Mouse (Mus musculus) forebrain, embryonic 14.5 days (tissue): Measurements from ENCODE around the gene Otud7a. TPM values are rescaled to one million over a fixed set of nuclear protein-coding genes. Genes with fewer than 3 reads are reported as not detected.

ENCODE experiments used
- ATAC-seq: fragments of 200-750 bp; cut with Nextera tagmentation; 2 replicates; pipeline ENCODE4 v1.8.0; 2017; ENCODE audit warnings: mild to moderate bottlenecking, moderate library complexity
- DNase-seq: peaks from one replicate; pipeline ENCODE4 v3.0.0-alpha.2; 2015; ENCODE audit warnings: low spot score
- H3K27ac ChIP-seq: fragments of 300-500 bp; sonication (generic); 2 replicates; pipeline ENCODE4 v1.5.1; 2014; ENCODE audit warnings: low read depth, mild to moderate bottlenecking, control low read depth, low read length, moderate library complexity
- H3K27me3 ChIP-seq: fragments of 300-500 bp; sonication (generic); replicated peaks from 2 replicates; pipeline ENCODE4 v1.6.1; 2014; ENCODE audit warnings: low read length, control low read depth, mixed read lengths; ENCODE audit not compliant: control insufficient read depth, insufficient read depth
- H3K36me3 ChIP-seq: fragments of 300-500 bp; sonication (generic); 2 replicates; pipeline ENCODE4 v1.6.1; 2014; ENCODE audit warnings: low read length, control low read depth; ENCODE audit not compliant: control insufficient read depth, insufficient read depth
- H3K4me1 ChIP-seq: fragments of 300-500 bp; sonication (generic); 2 replicates; pipeline ENCODE4 v1.6.1; 2014; ENCODE audit warnings: antibody characterized with exemption, low read length, control low read depth; ENCODE audit not compliant: control insufficient read depth, insufficient read depth
- H3K4me2 ChIP-seq: fragments of 300-500 bp; sonication (generic); 2 replicates; pipeline ENCODE4 v1.6.1; 2014; ENCODE audit warnings: mild to moderate bottlenecking, control low read depth, low read length
- H3K4me3 ChIP-seq: fragments of 300-500 bp; sonication (generic); 2 replicates; pipeline ENCODE4 v1.5.1; 2014; ENCODE audit warnings: low read depth, low read length, control low read depth
- H3K9ac ChIP-seq: fragments of 300-500 bp; sonication (generic); 2 replicates; pipeline ENCODE4 v1.6.1; 2014; ENCODE audit warnings: mild to moderate bottlenecking, low read length, control low read depth, moderate library complexity
- H3K9me3 ChIP-seq: fragments of 300-500 bp; sonication (generic); replicated peaks from 2 replicates; pipeline ENCODE4 v1.6.1; 2016; ENCODE audit warnings: low read length, control low read depth, mixed read lengths; ENCODE audit not compliant: control insufficient read depth
- WGBS: fragments of 180-500 bp; shearing (Covaris S2); extraction: QIAGEN DNeasy Blood & Tissue Kit; methylation state at CpG from one replicate; pipeline ENCODE4 v1.1.7; 2014; 5-methylcytosine and 5-hydroxymethylcytosine counted together
- polyA plus RNA-seq: library from polyadenylated mRNA; unstranded; fragments of >200 nt; fragmentation: Nextera tagmentation; extraction: Ambion mirVana; gene quantifications from 2 replicates; pipeline ENCODE4 v1.2.1, GENCODE M21; 2014

Otud7a gene
- polyA plus RNA-seq, 1 experiment from 2014 or later: 2.6 TPM

DNA sequence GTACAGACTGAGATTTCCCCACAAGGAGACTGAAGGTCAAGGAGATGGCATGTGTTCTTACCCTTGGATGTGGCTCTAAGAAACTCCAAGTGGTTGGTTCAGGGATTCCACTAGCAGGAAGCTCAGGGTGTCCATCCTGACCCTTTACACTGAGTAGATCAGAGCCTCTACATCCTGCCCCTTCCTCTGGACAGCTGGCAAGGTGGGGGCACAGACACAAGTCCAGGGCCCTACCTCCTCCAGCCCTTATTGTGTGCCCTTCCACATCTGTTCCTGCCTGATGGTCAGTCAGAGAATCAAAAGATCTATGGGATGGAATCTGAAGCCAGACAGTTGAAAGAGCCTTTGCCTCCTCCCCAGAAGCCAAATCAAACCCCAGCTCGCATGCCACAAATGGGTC is 293.6 kb downstream of the Otud7a start:
- Histone ChIP-seq H3K9me3 (no peaks in the 10 kb centered on the region), H3K27ac (no peak overlapping the region), H3K36me3 (no peaks in the 10 kb centered on the region), H3K4me1 (no peaks in the 10 kb centered on the region), H3K4me2 (no peak overlapping the region), H3K9ac (no peak overlapping the region), H3K4me3 (no peak overlapping the region), H3K27me3 (no peaks in the 10 kb centered on the region)
- no peak for DNase-seq
- WGBS: 69% methylated on average over 1 of the region's 1 CpGs
- ATAC-seq: 0 out of 2 replicates have a peak, but pooled peaks have one; percentile 40

DNA sequence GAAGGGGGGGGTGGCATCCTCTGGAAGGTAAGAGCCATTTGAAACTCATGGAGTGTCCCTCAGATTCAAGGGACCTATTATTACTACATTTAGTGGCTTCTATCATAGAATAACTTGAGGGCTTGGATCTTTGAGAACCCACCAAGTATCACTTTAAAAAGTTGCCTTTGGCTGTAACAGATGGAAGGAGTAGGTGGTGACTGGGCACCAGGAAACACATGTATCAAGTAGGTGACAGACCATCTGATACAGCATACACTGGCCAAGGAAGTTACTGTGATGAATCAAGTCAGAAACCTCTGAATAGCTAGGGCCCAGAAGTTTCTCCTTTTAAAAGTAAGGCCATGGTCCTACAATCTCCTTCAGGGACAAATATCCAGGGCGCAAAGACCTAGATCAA is 298.6 kb downstream of the Otud7a start:
- Histone ChIP-seq H3K36me3 (no peaks in the 10 kb centered on the region), H3K4me1 (no peaks in the 10 kb centered on the region), H3K27ac (no peak overlapping the region), H3K27me3 (no peaks in the 10 kb centered on the region), H3K4me3 (no peak overlapping the region), H3K9ac (no peak overlapping the region), H3K9me3 (no peaks in the 10 kb centered on the region), H3K4me2 (no peak overlapping the region)
- DNase-seq: no peak
- WGBS: 100% methylated on average over 1 of the region's 1 CpGs
- no peak for ATAC-seq

DNA sequence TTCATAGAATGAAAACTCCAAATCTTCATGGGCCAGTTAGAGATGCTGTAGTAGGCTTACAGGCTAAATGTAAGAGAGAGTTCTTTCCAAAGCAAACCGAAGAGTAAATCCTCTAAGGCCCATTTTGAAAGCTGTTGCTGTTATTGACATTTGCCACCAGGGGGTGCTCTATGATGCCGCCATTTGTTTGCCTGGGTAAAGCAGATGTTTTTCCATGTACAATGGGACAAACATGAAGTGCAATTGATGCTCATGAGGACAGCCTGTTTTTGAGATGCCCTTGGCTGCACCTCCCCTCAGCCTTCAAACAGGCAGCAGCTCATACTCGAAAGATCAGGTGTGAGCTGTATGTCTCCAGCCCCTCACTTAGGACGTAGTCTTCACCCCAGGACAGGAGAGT is 307.5 kb downstream of the Otud7a start:
- ATAC-seq (no peak), DNase-seq (peak; percentile 73)
- H3K27ac ChIP-seq: no peak overlapping the region
- no peaks in the 10 kb centered on the region for H3K36me3 ChIP-seq
- no peak overlapping the region for H3K4me2 ChIP-seq
- WGBS: 48% methylated on average over 4 of the region's 4 CpGs
- H3K4me1 ChIP-seq: peaks cover 12% of the 10 kb centered on the region
- peaks cover 29% of the 10 kb centered on the region for H3K27me3 ChIP-seq
- no peak overlapping the region for H3K9ac ChIP-seq
- H3K9me3 ChIP-seq: no peaks in the 10 kb centered on the region
- H3K4me3 ChIP-seq: no peak overlapping the region

DNA sequence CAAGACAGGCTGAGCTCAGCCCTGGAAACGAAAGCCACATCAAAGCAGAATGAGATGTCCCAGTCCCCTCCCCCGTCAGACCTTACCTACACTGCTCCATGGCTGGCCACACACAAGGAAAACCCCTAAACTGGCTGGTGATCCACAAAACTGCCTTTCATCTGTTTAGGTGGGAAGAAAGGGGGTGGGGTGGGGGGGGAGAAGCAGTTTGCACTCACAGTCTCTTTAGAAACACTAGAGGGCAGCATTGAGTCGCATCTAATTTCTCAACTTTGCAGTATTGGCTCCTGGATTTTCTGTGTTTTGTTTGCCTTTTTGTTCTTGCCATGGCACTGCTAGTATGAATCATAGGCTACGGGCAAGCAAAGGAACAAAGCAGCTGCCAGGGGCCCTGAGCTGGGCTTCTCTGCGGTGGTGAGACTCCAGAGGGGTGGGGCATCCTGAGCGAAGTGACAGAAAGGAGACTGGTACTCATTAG is 308.8 kb downstream of the Otud7a start:
- DNase-seq (peak; percentile 91), ATAC-seq (peak; percentile 38)
- no peak overlapping the region for H3K4me3 ChIP-seq
- H3K4me1 ChIP-seq: peaks cover 12% of the 10 kb centered on the region
- WGBS: 10% methylated on average over 6 of the region's 6 CpGs
- H3K27ac ChIP-seq: no peak overlapping the region
- peak overlapping the region; percentile 24; the same call in 1 of the 2 replicates for H3K4me2 ChIP-seq
- no peaks in the 10 kb centered on the region for H3K9me3 ChIP-seq
- H3K36me3 ChIP-seq: no peaks in the 10 kb centered on the region
- H3K9ac ChIP-seq: no peak overlapping the region
- H3K27me3 ChIP-seq: peaks cover 41% of the 10 kb centered on the region

DNA sequence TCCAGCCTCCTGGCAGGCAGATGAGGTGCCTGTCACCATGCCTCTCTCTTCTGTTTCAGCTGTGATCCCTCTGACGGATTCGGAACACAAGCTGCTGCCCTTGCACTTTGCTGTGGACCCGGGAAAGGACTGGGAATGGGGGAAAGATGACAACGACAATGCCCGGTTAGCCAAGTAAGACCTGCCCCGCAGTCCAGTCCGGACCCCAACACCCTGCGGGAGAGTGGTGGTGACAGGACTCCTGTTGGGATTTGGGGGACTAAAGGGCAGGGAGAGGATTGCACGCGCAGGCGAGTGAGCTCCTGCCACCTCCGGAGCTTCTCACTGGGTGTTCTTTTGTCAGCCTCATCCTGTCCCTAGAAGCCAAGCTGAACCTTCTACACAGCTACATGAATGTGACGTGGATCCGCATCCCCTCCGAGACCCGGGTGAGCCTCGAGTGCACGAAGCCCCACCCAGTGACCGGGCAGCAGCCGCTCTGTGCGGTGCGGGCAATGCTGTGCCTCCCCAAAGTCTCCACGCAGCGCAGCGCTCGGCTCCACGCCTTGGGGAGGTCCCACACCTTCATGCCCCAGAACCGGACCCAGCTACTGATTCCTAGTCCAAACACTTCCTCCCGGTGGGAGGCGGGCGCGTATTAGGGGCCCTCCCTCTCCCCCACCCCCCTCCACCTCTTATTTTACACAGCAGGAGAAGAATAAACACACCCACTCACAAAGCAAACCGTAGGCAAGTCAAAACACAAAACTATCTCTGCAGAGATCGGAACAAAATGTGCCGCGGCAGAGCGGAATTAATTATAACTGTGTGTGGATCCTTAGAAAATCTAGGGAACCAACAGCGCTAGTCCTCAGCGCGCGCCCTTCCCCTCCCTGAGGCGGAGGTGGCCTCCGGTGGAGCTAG is 310.3 kb downstream of the Otud7a start:
- ATAC-seq: peak; percentile 16; the same call in 1 of the 2 replicates

DNA sequence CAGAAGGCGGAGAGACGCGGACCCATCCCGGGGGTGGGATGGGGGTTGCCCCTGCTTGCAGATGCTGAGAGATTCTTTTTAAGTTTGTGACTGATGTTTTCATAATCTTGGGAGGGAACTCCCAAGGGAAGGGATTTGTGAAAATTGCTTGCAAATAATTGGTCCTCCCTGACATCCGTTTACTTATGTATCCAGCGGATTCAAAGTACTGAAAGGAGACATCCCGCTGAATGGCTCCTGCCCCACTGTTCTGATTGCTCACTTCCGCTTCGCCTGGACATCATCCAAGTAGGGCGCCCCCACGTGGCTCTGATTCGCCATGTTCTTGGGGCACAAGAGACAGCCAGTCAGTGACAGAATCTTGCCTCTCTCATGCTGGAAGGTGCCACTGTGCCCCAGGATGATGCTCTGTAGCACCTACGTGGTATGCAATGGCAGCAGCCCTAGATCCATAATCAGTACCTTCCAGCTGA is 311.0 kb downstream of the Otud7a start:
- peak; percentile 30 for ATAC-seq

More for the DNA sequence above, 310.3 kb downstream of the Otud7a start:
- peak overlapping the region; percentile 63 for H3K9ac ChIP-seq
- H3K27ac ChIP-seq: peak overlapping the region; percentile 36; the same call in 1 of the 2 replicates
- peaks cover 12% of the 10 kb centered on the region for H3K4me1 ChIP-seq
- no peaks in the 10 kb centered on the region for H3K36me3 ChIP-seq
- H3K27me3 ChIP-seq: peaks cover 56% of the 10 kb centered on the region
- WGBS: under 1% methylated on average over 43 of the region's 43 CpGs
- H3K9me3 ChIP-seq: no peaks in the 10 kb centered on the region
- H3K4me3 ChIP-seq: peak overlapping the region; percentile 40
- peak overlapping the region; percentile 90 for H3K4me2 ChIP-seq
- DNase-seq: peak; percentile 53

DNA sequence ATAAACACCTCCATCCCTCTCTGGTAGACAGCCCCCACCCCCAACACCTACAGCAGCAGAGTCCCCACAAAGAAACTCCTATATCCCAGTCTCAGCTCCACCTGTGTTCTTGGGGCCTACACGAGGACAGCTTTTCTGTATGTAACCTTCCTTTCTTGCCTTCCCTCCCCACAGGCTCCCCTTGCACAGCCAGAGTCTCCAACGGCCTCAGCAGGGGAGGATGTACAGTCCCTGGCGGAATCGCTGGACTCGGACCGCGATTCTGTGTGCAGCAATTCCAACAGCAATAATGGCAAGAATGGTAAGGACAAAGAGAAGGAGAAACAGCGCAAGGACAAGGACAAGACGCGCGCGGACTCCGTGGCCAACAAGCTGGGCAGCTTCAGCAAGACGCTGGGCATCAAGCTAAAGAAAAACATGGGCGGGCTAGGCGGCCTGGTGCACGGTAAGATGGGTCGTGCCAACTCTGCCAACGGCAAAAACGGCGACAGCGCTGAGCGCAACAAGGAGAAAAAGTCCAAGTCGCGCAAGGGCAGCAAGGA is 312.7 kb downstream of the Otud7a start:
- no peak for DNase-seq
- no peaks in the 10 kb centered on the region for H3K9me3 ChIP-seq
- ATAC-seq: no peak
- H3K4me3 ChIP-seq: peak overlapping the region; percentile 41
- no peaks in the 10 kb centered on the region for H3K36me3 ChIP-seq
- peak overlapping the region; percentile 70 for H3K4me2 ChIP-seq
- H3K27ac ChIP-seq: no peak overlapping the region
- H3K4me1 ChIP-seq: peaks cover 12% of the 10 kb centered on the region
- peaks cover 71% of the 10 kb centered on the region for H3K27me3 ChIP-seq
- 2% methylated on average over 25 of the region's 25 CpGs for WGBS
- peak overlapping the region; percentile 56; the same call in 1 of the 2 replicates for H3K9ac ChIP-seq

More for the DNA sequence above, 311.0 kb downstream of the Otud7a start:
- peaks cover 12% of the 10 kb centered on the region for H3K4me1 ChIP-seq
- peak overlapping the region; percentile 63 for H3K9ac ChIP-seq
- peak overlapping the region; percentile 90 for H3K4me2 ChIP-seq
- 1% methylated on average over 13 of the region's 13 CpGs for WGBS
- DNase-seq: peak; percentile 89
- no peaks in the 10 kb centered on the region for H3K36me3 ChIP-seq
- peak overlapping the region; percentile 40 for H3K4me3 ChIP-seq
- H3K27ac ChIP-seq: peak overlapping the region; percentile 36; the same call in 1 of the 2 replicates
- peaks cover 60% of the 10 kb centered on the region for H3K27me3 ChIP-seq
- no peaks in the 10 kb centered on the region for H3K9me3 ChIP-seq

DNA sequence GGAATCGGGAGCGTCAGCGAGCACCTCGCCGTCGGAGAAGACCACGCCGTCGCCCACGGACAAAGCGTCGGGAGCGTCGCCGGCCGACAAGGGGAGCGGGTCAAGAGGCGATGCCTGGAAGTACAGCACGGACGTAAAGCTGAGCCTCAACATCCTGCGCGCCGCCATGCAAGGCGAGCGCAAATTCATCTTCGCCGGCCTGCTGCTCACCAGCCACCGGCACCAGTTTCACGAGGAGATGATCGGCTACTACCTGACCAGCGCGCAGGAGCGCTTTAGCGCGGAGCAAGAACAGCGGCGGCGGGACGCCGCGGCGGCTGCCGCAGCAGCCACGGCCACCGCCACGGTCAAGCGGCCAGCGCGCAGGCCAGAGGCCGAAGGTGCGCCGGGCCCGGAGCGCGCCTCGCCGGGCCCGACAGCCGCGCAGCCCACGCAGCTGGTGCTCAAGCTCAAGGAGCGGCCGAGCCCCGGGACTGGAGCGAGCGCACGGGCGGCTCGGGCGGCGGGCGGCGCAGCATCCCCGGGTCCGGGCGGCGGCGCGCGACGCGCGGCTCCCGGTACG is 313.2 kb downstream of the Otud7a start:
- ATAC-seq: peak; percentile 1; the same call in 1 of the 2 replicates
- peak; percentile 30 for DNase-seq
- H3K9me3 ChIP-seq: no peaks in the 10 kb centered on the region
- under 1% methylated on average over 73 of the region's 85 CpGs for WGBS
- H3K4me2 ChIP-seq: peak overlapping the region; percentile 70
- H3K36me3 ChIP-seq: no peaks in the 10 kb centered on the region
- peaks cover 12% of the 10 kb centered on the region for H3K4me1 ChIP-seq
- H3K4me3 ChIP-seq: peak overlapping the region; percentile 41
- H3K9ac ChIP-seq: peak overlapping the region; percentile 56
- peak overlapping the region; percentile 9; the same call in 1 of the 2 replicates for H3K27ac ChIP-seq
- H3K27me3 ChIP-seq: peaks cover 71% of the 10 kb centered on the region
